Mouse (Mus musculus): ENCODE measurements around the gene Msrb3. TPM values are rescaled to one million over a fixed set of nuclear protein-coding genes. Genes with fewer than 3 reads are reported as not detected.

The Msrb3 gene
- total RNA-seq, 2 experiments from 2014 or later, result 5.5 to 7.6 TPM

GRCm38 (mm10) chr10:120871630-120872482 is 27.0 kb downstream of the Msrb3 start:
- DNase-seq (ENCODE audit: low spot score in 2 of 2), result no peak
- intact Hi-C loops (cut with DNase I), result loop anchor here (5.0 kb wide), 1 partner anchor 625 kb away; no protein-coding TSS in a partner anchor

GRCm38 (mm10) chr10:120871096-120871495 is 27.8 kb downstream of the Msrb3 start:
- no peak for DNase-seq (ENCODE audit: low spot score in 2 of 2)
- intact Hi-C loops (cut with DNase I), result loop anchor here (5.0 kb wide), 1 partner anchor 624 kb away; no protein-coding TSS in a partner anchor

GRCm38 (mm10) chr10:120869241-120869775 is 29.6 kb downstream of the Msrb3 start:
- intact Hi-C loops (cut with DNase I), result no loop called here

GRCm38 (mm10) chr10:120864446-120864845 is 34.5 kb downstream of the Msrb3 start:
- intact Hi-C loops (cut with DNase I), result no loop called here
- peak; percentile 31 to 50 for DNase-seq (ENCODE audit: low spot score in 2 of 2)

More at GRCm38 (mm10) chr10:120869241-120869775, 29.6 kb downstream of the Msrb3 start:
- no peak for DNase-seq (ENCODE audit: low spot score in 2 of 2)

GRCm38 (mm10) chr10:120861674-120862073 is 37.2 kb downstream of the Msrb3 start:
- no peak for DNase-seq (ENCODE audit: low spot score in 2 of 2)
- intact Hi-C loops (cut with DNase I), result no loop called here

GRCm38 (mm10) chr10:120861194-120861593 is 37.7 kb downstream of the Msrb3 start:
- intact Hi-C loops (cut with DNase I), result no loop called here
- DNase-seq (ENCODE audit: low spot score in 2 of 2), result no peak

GRCm38 (mm10) chr10:120857531-120858001 is 41.3 kb downstream of the Msrb3 start:
- intact Hi-C loops (cut with DNase I), result no loop called here
- DNase-seq (ENCODE audit: low spot score in 2 of 2), result no peak

- intact Hi-C loops (cut with DNase I), result no loop called here
- no peak for DNase-seq (ENCODE audit: low spot score in 2 of 2)
Measured at GRCm38 (mm10) chr10:120854329-120854728, 44.6 kb downstream of the Msrb3 start.

- no peak for DNase-seq (ENCODE audit: low spot score in 2 of 2)
Measured at GRCm38 (mm10) chr10:120853816-120854215, 45.1 kb downstream of the Msrb3 start.

GRCm38 (mm10) chr10:120851196-120851781 is 47.6 kb downstream of the Msrb3 start:
- intact Hi-C loops (cut with DNase I), result no loop called here
- DNase-seq (ENCODE audit: low spot score in 2 of 2), result no peak

More at GRCm38 (mm10) chr10:120853816-120854215, 45.1 kb downstream of the Msrb3 start:
- intact Hi-C loops (cut with DNase I), result no loop called here

GRCm38 (mm10) chr10:120850391-120851195 is 48.3 kb downstream of the Msrb3 start:
- intact Hi-C loops (cut with DNase I), result no loop called here
- no peak for DNase-seq (ENCODE audit: low spot score in 2 of 2)

- no peak for DNase-seq (ENCODE audit: low spot score in 2 of 2)
- intact Hi-C loops (cut with DNase I), result loop anchor here (10.0 kb wide), 1 partner anchor 274 kb away; no protein-coding TSS in a partner anchor
Measured at GRCm38 (mm10) chr10:120848677-120849076, 50.2 kb downstream of the Msrb3 start.

GRCm38 (mm10) chr10:120847785-120848184 is 51.1 kb downstream of the Msrb3 start:
- no peak for DNase-seq (ENCODE audit: low spot score in 2 of 2)
- intact Hi-C loops (cut with DNase I), result loop anchor here (10.0 kb wide), 1 partner anchor 273 kb away; no protein-coding TSS in a partner anchor

GRCm38 (mm10) chr10:120839966-120840365 is 58.9 kb downstream of the Msrb3 start:
- intact Hi-C loops (cut with DNase I), result loop anchor here (10.0 kb wide), 1 partner anchor 265 kb away; no protein-coding TSS in a partner anchor
- DNase-seq (ENCODE audit: low spot score in 2 of 2), result no peak

- DNase-seq (ENCODE audit: low spot score in 2 of 2), result no peak
- intact Hi-C loops (cut with DNase I), result no loop called here
Measured at GRCm38 (mm10) chr10:120834531-120834930, 64.4 kb downstream of the Msrb3 start.

GRCm38 (mm10) chr10:120833836-120834235 is 65.1 kb downstream of the Msrb3 start:
- no peak for DNase-seq (ENCODE audit: low spot score in 2 of 2)

GRCm38 (mm10) chr10:120827761-120828160 is 71.1 kb downstream of the Msrb3 start:
- intact Hi-C loops (cut with DNase I), result no loop called here
- DNase-seq (ENCODE audit: low spot score in 2 of 2), result no peak

More at GRCm38 (mm10) chr10:120833836-120834235, 65.1 kb downstream of the Msrb3 start:
- intact Hi-C loops (cut with DNase I), result no loop called here

GRCm38 (mm10) chr10:120826795-120827669 is 71.9 kb downstream of the Msrb3 start:
- intact Hi-C loops (cut with DNase I), result no loop called here
- no peak for DNase-seq (ENCODE audit: low spot score in 2 of 2)

Measured in left cerebral cortex, postnatal 36 days (tissue).